Mouse (Mus musculus): Measurements from ENCODE around the gene Usb1.

- peak; percentile 52 for TF ChIP-seq CTCF (conservative IDR thresholded peaks at IDR 0.05; ENCODE audit: low read length)
- TF ChIP-seq NANOG (IDR thresholded peaks at IDR 0.05; ENCODE audit: borderline replicate concordance, low read length): no peak
- TF ChIP-seq POU5F1 (IDR thresholded peaks at IDR 0.05; ENCODE audit: borderline replicate concordance, low read length): no peak
These were observed 19.2 kb upstream of the Usb1 start for GRCm38 (mm10) chr8:95312836-95313235.
